ENCODE assay signal across 8 mouse cellular contexts in the genomic region with DNA sequence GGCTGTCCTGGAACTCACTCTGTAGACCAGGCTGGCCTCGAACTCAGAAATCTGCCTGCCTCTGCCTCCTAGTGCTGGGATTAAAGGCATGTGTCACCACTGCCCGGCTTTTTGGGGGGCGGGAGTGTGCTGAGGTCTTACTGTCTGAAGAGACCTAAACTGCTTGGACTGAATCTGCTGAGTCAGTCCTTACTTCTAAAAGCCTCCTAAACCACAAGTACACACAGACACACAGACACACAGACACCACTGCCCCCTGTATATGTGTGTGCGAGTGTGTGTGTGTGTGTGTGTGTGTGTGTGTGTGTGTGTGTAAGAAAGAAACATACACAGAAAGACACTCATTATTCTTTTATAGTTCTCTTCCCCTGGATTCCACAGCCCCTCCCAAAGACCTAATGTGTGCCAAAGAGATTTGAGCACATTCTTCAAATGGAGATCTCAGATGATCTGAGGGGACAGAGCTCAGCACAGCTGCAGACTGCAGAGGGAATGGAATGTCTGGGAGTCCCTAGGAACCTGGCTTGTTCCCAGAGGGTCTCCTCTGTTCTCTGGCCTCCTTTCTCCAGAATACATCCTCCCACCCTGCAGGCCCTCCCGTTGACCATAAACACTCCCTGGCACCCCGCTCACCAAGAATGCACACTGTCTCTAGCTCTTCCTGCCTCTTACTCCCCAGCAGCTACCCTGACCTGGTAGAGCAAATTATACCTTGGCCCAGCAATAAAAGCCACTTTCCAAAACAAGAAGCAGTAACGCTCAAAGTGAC. TPM values are rescaled to one million over a fixed set of nuclear protein-coding genes. Genes with fewer than 3 reads are reported as not detected.
DNase-seq lines count a peak whose midpoint lies in the region; ATAC-seq lines count a peak whose summit lies in the region.

No protein-coding gene starts in this region.

- peak overlapping the region; percentile 57; the same call in 1 of the 2 replicates for H3K27ac ChIP-seq in heart, embryonic 11.5 days (ENCODE audit: low read depth, low read length)
- H3K27ac ChIP-seq in forebrain, embryonic 14.5 days (ENCODE audit: low read depth, low read length): no peak overlapping the region
- H3K27ac ChIP-seq in liver, embryonic 15.5 days (replicated peaks): no peak overlapping the region

- no peak overlapping the region for H3K9ac ChIP-seq in heart, embryonic 11.5 days (ENCODE audit: low read depth, low read length)
- peak overlapping the region; percentile 73; the same call in 1 of the 2 replicates for H3K9ac ChIP-seq in forebrain, embryonic 14.5 days (ENCODE audit: low read length)
- H3K9ac ChIP-seq in liver, embryonic 15.5 days: no peak overlapping the region

- no peaks in the 10 kb centered on the region for H3K36me3 ChIP-seq in heart, embryonic 11.5 days (ENCODE audit: control insufficient read depth, insufficient read depth, low read length)
- 0 out of 2 replicates have a peak, but pooled peaks cover 4% of the 10 kb centered on the region for H3K36me3 ChIP-seq in forebrain, embryonic 14.5 days (ENCODE audit: control insufficient read depth, insufficient read depth, low read length)
- no peaks in the 10 kb centered on the region for H3K36me3 ChIP-seq in liver, embryonic 15.5 days (replicated peaks)

- no peak for ATAC-seq in heart, embryonic 11.5 days (replicated peaks; ENCODE audit: insufficient number of reproducible peaks, low FRiP score, low TSS enrichment)
- ATAC-seq in forebrain, embryonic 14.5 days: 0 out of 2 replicates have a peak, but pooled peaks have one; percentile 1
- ATAC-seq in liver, embryonic 15.5 days (ENCODE audit: insufficient read depth): no peak

- H3K4me1 ChIP-seq in heart, embryonic 11.5 days (ENCODE audit: control insufficient read depth, insufficient read depth, low read length): peaks cover 12% of the 10 kb centered on the region; the same call in 1 of the 2 replicates
- H3K4me1 ChIP-seq in forebrain, embryonic 14.5 days (ENCODE audit: control insufficient read depth, insufficient read depth, low read length): peaks cover 9% of the 10 kb centered on the region
- peaks cover 32% of the 10 kb centered on the region for H3K4me1 ChIP-seq in liver, embryonic 15.5 days (replicated peaks)

- peak overlapping the region; percentile 67 for H3K4me2 ChIP-seq in heart, embryonic 11.5 days
- H3K4me2 ChIP-seq in forebrain, embryonic 14.5 days (ENCODE audit: low read length): peak overlapping the region; percentile 68
- peak overlapping the region; percentile 47 for H3K4me2 ChIP-seq in liver, embryonic 15.5 days

- H3K4me3 ChIP-seq in heart, embryonic 11.5 days (ENCODE audit: low read depth, low read length): peak overlapping the region; percentile 46
- peak overlapping the region; percentile 50 for H3K4me3 ChIP-seq in forebrain, embryonic 14.5 days (ENCODE audit: low read depth, low read length)
- no peak overlapping the region for H3K4me3 ChIP-seq in liver, embryonic 15.5 days (replicated peaks)

- WGBS in heart, embryonic 11.5 days (ENCODE audit: insufficient replicate concordance): 54% methylated on average over 7 of the region's 7 CpGs
- WGBS in forebrain, embryonic 14.5 days: 57% methylated on average over 7 of the region's 7 CpGs
- 46% methylated on average over 7 of the region's 7 CpGs for WGBS in liver, embryonic 15.5 days (ENCODE audit: insufficient replicate concordance)

- no peak for DNase-seq in heart, postnatal 4 days
- DNase-seq in 416B (ENCODE audit: low read depth): peak; percentile 60
- DNase-seq in forebrain, embryonic 14.5 days (ENCODE audit: low spot score): peak; percentile 13
- DNase-seq in frontal cortex, postnatal 36 days (ENCODE audit: low spot score in 2 of 2): no peak
- DNase-seq in adrenal gland, adult 2 months: no peak
- no peak for DNase-seq in left cerebral cortex, postnatal 4 days

- intact Hi-C loops in left cerebral cortex, postnatal 4 days (cut with DNase I): no loop called here

- H3K27me3 ChIP-seq in heart, embryonic 11.5 days (ENCODE audit: control insufficient read depth, insufficient read depth, low read length): peaks cover 3% of the 10 kb centered on the region
- H3K27me3 ChIP-seq in forebrain, embryonic 14.5 days (replicated peaks; ENCODE audit: control insufficient read depth, insufficient read depth, low read length): no peaks in the 10 kb centered on the region
- peaks cover 42% of the 10 kb centered on the region for H3K27me3 ChIP-seq in liver, embryonic 15.5 days

- H3K9me3 ChIP-seq in heart, embryonic 11.5 days (replicated peaks; ENCODE audit: control insufficient read depth, low read length): no peaks in the 10 kb centered on the region
- H3K9me3 ChIP-seq in forebrain, embryonic 14.5 days (replicated peaks; ENCODE audit: control insufficient read depth, low read length): no peaks in the 10 kb centered on the region
- H3K9me3 ChIP-seq in liver, embryonic 15.5 days (replicated peaks): no peaks in the 10 kb centered on the region

RNA-seq across cellular contexts. Expression of gene Csdc2, which starts 0.5 kb away (rescaled TPM):
- polyA plus RNA-seq in heart, embryonic 11.5 days (2014; fragmentation: Nextera tagmentation; extraction: Ambion mirVana): 6.7 and 6.8 TPM in 2 replicates
- total RNA-seq in heart, postnatal 4 days (2021): 1 to 10 TPM; 6.3 to 8.8 TPM
- polyA plus RNA-seq in forebrain, embryonic 14.5 days (2014; fragmentation: Nextera tagmentation; extraction: Ambion mirVana): 72.8 and 110 TPM in 2 replicates
- polyA plus RNA-seq in liver, embryonic 15.5 days (2015; fragmentation: Nextera tagmentation; extraction: Ambion mirVana): 0.91 and 0.96 TPM in 2 replicates
- 10 to 100 TPM; 10.1 to 19.5 TPM for total RNA-seq in adrenal gland, adult 2 months (2021)
- 33.6 and 50.1 TPM in 2 replicates for polyA plus RNA-seq in adrenal gland, adult 2 months (2012; rRNA removed)
- 100 to 1,000 TPM; 191 to 201 TPM for total RNA-seq in left cerebral cortex, postnatal 4 days (2021)

RNA-seq across cellular contexts. Expression of gene Polr3h, which starts 10.0 kb away (rescaled TPM):
- polyA plus RNA-seq in heart, embryonic 11.5 days (2014; fragmentation: Nextera tagmentation; extraction: Ambion mirVana): 120 and 121 TPM in 2 replicates
- 1 to 10 TPM; 7.9 to 9.1 TPM for total RNA-seq in heart, postnatal 4 days (2021)
- 99.6 and 110 TPM in 2 replicates for polyA plus RNA-seq in forebrain, embryonic 14.5 days (2014; fragmentation: Nextera tagmentation; extraction: Ambion mirVana)
- polyA plus RNA-seq in liver, embryonic 15.5 days (2015; fragmentation: Nextera tagmentation; extraction: Ambion mirVana): 56.9 and 68.4 TPM in 2 replicates
- 10 to 100 TPM; 15.6 to 34.4 TPM for total RNA-seq in adrenal gland, adult 2 months (2021)
- polyA plus RNA-seq in adrenal gland, adult 2 months (2012; rRNA removed): 16.7 and 17.5 TPM in 2 replicates
- 10 to 100 TPM; 45.7 to 48.1 TPM for total RNA-seq in left cerebral cortex, postnatal 4 days (2021)

RNA-seq across cellular contexts. Expression of gene Pmm1, which starts 24.7 kb away (rescaled TPM):
- 22.5 and 22.6 TPM in 2 replicates for polyA plus RNA-seq in heart, embryonic 11.5 days (2014; fragmentation: Nextera tagmentation; extraction: Ambion mirVana)
- total RNA-seq in heart, postnatal 4 days (2021): 10 to 100 TPM; 21.1 to 22.2 TPM
- 92.6 and 93.3 TPM in 2 replicates for polyA plus RNA-seq in forebrain, embryonic 14.5 days (2014; fragmentation: Nextera tagmentation; extraction: Ambion mirVana)
- polyA plus RNA-seq in liver, embryonic 15.5 days (2015; fragmentation: Nextera tagmentation; extraction: Ambion mirVana): 17.5 and 17.8 TPM in 2 replicates
- total RNA-seq in adrenal gland, adult 2 months (2021): 10 to 100 TPM; 70.6 to 74.8 TPM
- 114 and 118 TPM in 2 replicates for polyA plus RNA-seq in adrenal gland, adult 2 months (2012; rRNA removed)
- 100 to 1,000 TPM; 138 to 140 TPM for total RNA-seq in left cerebral cortex, postnatal 4 days (2021)

RNA-seq across cellular contexts. Expression of gene 1700029P11Rik, which starts 44.3 kb away (rescaled TPM):
- polyA plus RNA-seq in heart, embryonic 11.5 days (2014; fragmentation: Nextera tagmentation; extraction: Ambion mirVana): not detected in 2 replicates
- not detected for total RNA-seq in heart, postnatal 4 days (2021)
- not detected in 2 replicates for polyA plus RNA-seq in forebrain, embryonic 14.5 days (2014; fragmentation: Nextera tagmentation; extraction: Ambion mirVana)
- polyA plus RNA-seq in liver, embryonic 15.5 days (2015; fragmentation: Nextera tagmentation; extraction: Ambion mirVana): not detected in 2 replicates
- total RNA-seq in adrenal gland, adult 2 months (2021): not detected
- polyA plus RNA-seq in adrenal gland, adult 2 months (2012; rRNA removed): not detected in 2 replicates
- total RNA-seq in left cerebral cortex, postnatal 4 days (2021): not detected

RNA-seq across cellular contexts. Expression of gene Xrcc6, which starts 51.6 kb away (rescaled TPM):
- polyA plus RNA-seq in heart, embryonic 11.5 days (2014; fragmentation: Nextera tagmentation; extraction: Ambion mirVana): 80.9 and 81.0 TPM in 2 replicates
- total RNA-seq in heart, postnatal 4 days (2021): 10 to 100 TPM; 26.6 to 27.4 TPM
- polyA plus RNA-seq in forebrain, embryonic 14.5 days (2014; fragmentation: Nextera tagmentation; extraction: Ambion mirVana): 55.4 and 56.9 TPM in 2 replicates
- polyA plus RNA-seq in liver, embryonic 15.5 days (2015; fragmentation: Nextera tagmentation; extraction: Ambion mirVana): 50.2 and 51.8 TPM in 2 replicates
- 10 to 100 TPM; 73.2 to 87.0 TPM for total RNA-seq in adrenal gland, adult 2 months (2021)
- 23.8 and 27.6 TPM in 2 replicates for polyA plus RNA-seq in adrenal gland, adult 2 months (2012; rRNA removed)
- total RNA-seq in left cerebral cortex, postnatal 4 days (2021): 10 to 100 TPM; 28.3 to 28.7 TPM

Comparison
In these comparisons a context has a peak if more than half of its experiments do, and no peak if none do; other contexts are left out.
1. DNase-seq: peak in 416B (single experiment) and forebrain, embryonic 14.5 days (single experiment); none in heart, postnatal 4 days (single experiment), frontal cortex, postnatal 36 days (0 of 2), adrenal gland, adult 2 months (single experiment) and left cerebral cortex, postnatal 4 days (single experiment).
2. Peak in every context shown above with its lines, with median percentiles within 50 percentile points of each other: H3K4me2 ChIP-seq.